Mouse (Mus musculus) intestine, postnatal 0 days (tissue): ENCODE data around the gene Syt7. TPM values are rescaled to one million over a fixed set of nuclear protein-coding genes. Genes with fewer than 3 reads are reported as not detected.

ENCODE experiments used
- ATAC-seq: fragments of 200-750 bp; cut with Nextera tagmentation; 2 replicates; pipeline ENCODE4 v1.8.0; 2017; ENCODE audit warnings: mild to moderate bottlenecking, moderate TSS enrichment, moderate library complexity
- H3K27ac ChIP-seq: fragments of 300-500 bp; sonication (generic); 2 replicates; pipeline ENCODE4 v1.5.1; 2014; ENCODE audit warnings: mild to moderate bottlenecking, low read depth, low read length, moderate library complexity
- H3K27me3 ChIP-seq: fragments of 300-500 bp; sonication (generic); replicated peaks from 2 replicates; pipeline ENCODE4 v1.6.1; 2014; ENCODE audit warnings: low read length, mixed read lengths; ENCODE audit not compliant: control insufficient read depth, insufficient read depth
- H3K36me3 ChIP-seq: fragments of 300-500 bp; sonication (generic); 2 replicates; pipeline ENCODE4 v1.6.1; 2014; ENCODE audit warnings: mild to moderate bottlenecking, moderate library complexity; ENCODE audit not compliant: control insufficient read depth, insufficient read depth
- H3K4me1 ChIP-seq: fragments of 300-500 bp; sonication (generic); replicated peaks from 2 replicates; pipeline ENCODE4 v1.6.1; 2014; ENCODE audit warnings: antibody characterized with exemption, low read length, mixed read lengths; ENCODE audit not compliant: control insufficient read depth, insufficient read depth
- H3K4me2 ChIP-seq: fragments of 300-500 bp; sonication (generic); replicated peaks from 2 replicates; pipeline ENCODE4 v1.6.1; 2014; ENCODE audit warnings: low read depth, mild to moderate bottlenecking, moderate library complexity
- H3K4me3 ChIP-seq: fragments of 300-500 bp; sonication (generic); 2 replicates; pipeline ENCODE4 v1.5.1; 2014; ENCODE audit warnings: low read depth, low read length
- H3K9ac ChIP-seq: fragments of 300-500 bp; sonication (generic); 2 replicates; pipeline ENCODE4 v1.6.1; 2014; ENCODE audit warnings: mild to moderate bottlenecking, low read depth, low read length
- H3K9me3 ChIP-seq: fragments of 300-500 bp; sonication (generic); 2 replicates; pipeline ENCODE4 v1.6.1; 2016; ENCODE audit warnings: mixed run types; ENCODE audit not compliant: control insufficient read depth
- CTCF ChIP-seq: sonication (generic); IDR thresholded peaks from 2 replicates; pipeline ENCODE4 v1.5.1; 2016; ENCODE audit warnings: low read depth, mild to moderate bottlenecking, control low read depth, antibody characterized with exemption, moderate library complexity
- WGBS: fragments of 180-500 bp; shearing (Covaris S2); extraction: QIAGEN DNeasy Blood & Tissue Kit; methylation state at CpG from one replicate; pipeline ENCODE4 v1.1.7; 2014; 5-methylcytosine and 5-hydroxymethylcytosine counted together
- polyA plus RNA-seq: library from polyadenylated mRNA; unstranded; fragments of >200 nt; fragmentation: Nextera tagmentation; extraction: Ambion mirVana; gene quantifications from 2 replicates; pipeline ENCODE4 v1.2.1, GENCODE M21; 2015

Gene Syt7
- polyA plus RNA-seq, 1 experiment from 2014 or later = 1.9 TPM

DNA sequence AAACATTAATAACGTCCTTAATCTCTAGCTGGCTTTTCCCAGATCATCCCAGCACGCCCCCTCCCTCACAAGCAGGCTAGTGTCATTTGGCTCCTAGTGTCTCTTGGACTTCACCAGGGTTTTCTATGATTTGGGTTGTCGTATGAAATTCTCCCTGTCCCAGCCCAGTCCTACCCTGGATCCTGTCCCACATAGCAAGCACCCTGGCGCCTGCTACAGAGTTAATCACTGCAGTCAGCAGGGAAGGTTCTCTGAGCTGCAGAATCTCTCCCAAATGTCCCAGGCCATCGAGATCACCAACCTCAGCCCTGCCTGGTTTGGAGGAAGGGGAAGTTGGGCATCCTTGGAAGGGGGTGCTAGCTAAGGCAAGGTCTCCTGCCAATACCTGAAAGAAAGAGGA is 26.6 kb downstream of the Syt7 start:
- 75% methylated on average over 5 of the region's 5 CpGs for WGBS
- ATAC-seq = no peak
- H3K9ac ChIP-seq = no peak overlapping the region
- H3K27me3 ChIP-seq = no peaks in the 10 kb centered on the region
- no peak for TF ChIP-seq CTCF
- H3K4me2 ChIP-seq = no peak overlapping the region
- H3K27ac ChIP-seq = no peak overlapping the region
- H3K4me3 ChIP-seq = no peak overlapping the region
- no peaks in the 10 kb centered on the region for H3K4me1 ChIP-seq
- no peaks in the 10 kb centered on the region for H3K36me3 ChIP-seq
- no peaks in the 10 kb centered on the region for H3K9me3 ChIP-seq

DNA sequence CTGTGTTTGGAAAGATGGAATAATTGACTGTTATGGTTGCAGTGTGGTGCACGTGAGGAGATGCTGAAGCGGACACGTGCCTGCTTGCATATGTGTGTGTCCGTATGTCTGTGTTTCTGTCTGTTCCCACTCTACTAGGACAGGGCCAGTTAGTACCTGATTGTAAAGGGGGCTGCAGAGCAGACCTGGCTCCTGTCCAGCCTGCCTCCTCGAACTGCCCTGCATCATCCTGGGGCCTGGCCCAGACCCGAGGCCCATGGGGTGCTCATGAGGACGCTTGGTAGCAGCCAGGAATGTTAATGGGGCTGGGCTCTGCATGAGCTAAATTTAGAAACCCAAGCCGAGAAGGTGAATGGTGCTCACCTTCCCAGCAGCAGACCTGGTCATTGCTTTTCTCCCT is 28.0 kb downstream of the Syt7 start:
- no peak overlapping the region for H3K4me2 ChIP-seq
- WGBS = 50% methylated on average over 8 of the region's 8 CpGs
- H3K4me3 ChIP-seq = no peak overlapping the region
- no peak overlapping the region for H3K9ac ChIP-seq
- H3K4me1 ChIP-seq = no peaks in the 10 kb centered on the region
- no peaks in the 10 kb centered on the region for H3K36me3 ChIP-seq
- H3K9me3 ChIP-seq = no peaks in the 10 kb centered on the region
- no peak overlapping the region for H3K27ac ChIP-seq
- no peaks in the 10 kb centered on the region for H3K27me3 ChIP-seq
- ATAC-seq = 0 out of 2 replicates have a peak, but pooled peaks have one; percentile 11
- no peak for TF ChIP-seq CTCF

DNA sequence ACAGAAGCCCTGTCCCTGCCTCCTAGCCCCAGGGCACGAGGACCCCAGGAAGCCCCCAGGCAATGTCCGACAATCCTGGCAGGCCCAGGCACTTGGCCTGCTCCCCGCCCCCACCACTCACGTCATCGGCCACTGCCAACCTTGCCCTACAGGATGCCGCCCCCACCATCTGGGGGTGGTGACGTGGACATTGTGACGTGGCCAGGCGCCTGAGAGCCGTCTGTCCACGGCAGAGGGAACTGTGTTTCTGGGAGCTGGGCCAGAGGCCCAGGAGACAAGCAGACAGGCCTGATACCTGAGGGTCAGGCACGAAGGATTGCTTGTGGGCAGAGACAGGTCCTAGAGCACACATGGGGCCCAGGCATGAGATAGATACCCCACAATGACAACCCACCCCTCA is 28.5 kb downstream of the Syt7 start:
- no peak for ATAC-seq
- Histone ChIP-seq H3K27ac (no peak overlapping the region), H3K36me3 (no peaks in the 10 kb centered on the region), H3K4me1 (no peaks in the 10 kb centered on the region), H3K27me3 (no peaks in the 10 kb centered on the region; the same call in 1 of the 2 replicates), H3K9me3 (no peaks in the 10 kb centered on the region), H3K4me3 (no peak overlapping the region), H3K4me2 (no peak overlapping the region), H3K9ac (no peak overlapping the region)
- TF ChIP-seq CTCF = no peak
- 78% methylated on average over 12 of the region's 12 CpGs for WGBS

DNA sequence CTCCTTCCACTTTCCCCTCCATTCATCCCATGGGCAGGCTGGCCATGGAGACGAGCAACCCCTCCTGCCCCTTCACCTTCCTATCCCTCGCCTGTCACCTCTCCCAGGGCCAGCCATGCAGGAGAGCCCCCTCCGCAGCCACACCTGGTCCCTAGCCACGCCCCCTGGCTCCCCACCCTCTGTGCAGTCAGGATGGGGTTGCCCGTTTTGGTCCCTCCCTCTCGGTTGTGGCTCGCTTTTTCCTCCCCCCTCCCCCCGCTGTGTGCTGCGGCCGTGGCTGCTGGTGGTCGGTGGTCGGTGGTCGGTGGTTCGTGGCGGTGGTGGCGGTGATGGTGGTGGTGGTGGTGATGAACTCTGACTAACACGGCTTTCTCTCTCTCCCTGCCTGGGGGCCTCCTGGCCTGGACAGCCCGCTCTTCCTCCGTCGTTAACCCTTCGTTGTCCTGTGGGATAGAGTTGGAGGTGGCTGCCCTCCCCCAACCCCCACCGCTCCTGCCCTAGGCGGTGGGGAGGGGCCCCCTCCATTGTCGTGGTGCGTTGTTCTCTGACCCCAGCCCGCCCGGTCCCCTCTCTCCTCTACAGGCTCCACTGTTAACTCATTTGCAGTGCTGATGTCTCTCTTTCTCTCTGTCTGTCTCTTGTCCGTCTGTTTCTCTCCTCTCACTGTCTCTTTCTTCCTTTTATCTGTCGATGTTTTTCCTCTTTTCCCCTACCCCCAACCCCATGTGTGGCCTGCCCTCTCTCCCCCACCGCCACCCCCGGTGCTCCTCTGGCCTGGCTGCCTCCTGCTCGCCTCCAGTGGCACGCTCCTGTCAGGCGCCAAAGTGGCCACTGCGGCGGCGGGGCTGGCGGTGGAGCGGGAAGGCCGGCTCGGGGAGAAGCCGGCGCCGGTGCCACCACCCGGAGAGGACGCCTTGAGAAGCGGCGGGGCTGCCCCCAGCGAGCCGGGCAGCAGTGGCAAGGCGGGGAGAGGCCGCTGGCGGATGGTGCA is 33.4 kb downstream of the Syt7 start:
- Histone ChIP-seq H3K9me3 (no peaks in the 10 kb centered on the region), H3K4me3 (no peak overlapping the region), H3K27me3 (no peaks in the 10 kb centered on the region; the same call in 1 of the 2 replicates), H3K4me1 (no peaks in the 10 kb centered on the region), H3K9ac (no peak overlapping the region), H3K27ac (no peak overlapping the region), H3K4me2 (peak overlapping the region; percentile 53), H3K36me3 (no peaks in the 10 kb centered on the region; the same call in 1 of the 2 replicates)
- TF ChIP-seq CTCF = no peak
- no peak for ATAC-seq
- 10% methylated on average over 49 of the region's 53 CpGs for WGBS

DNA sequence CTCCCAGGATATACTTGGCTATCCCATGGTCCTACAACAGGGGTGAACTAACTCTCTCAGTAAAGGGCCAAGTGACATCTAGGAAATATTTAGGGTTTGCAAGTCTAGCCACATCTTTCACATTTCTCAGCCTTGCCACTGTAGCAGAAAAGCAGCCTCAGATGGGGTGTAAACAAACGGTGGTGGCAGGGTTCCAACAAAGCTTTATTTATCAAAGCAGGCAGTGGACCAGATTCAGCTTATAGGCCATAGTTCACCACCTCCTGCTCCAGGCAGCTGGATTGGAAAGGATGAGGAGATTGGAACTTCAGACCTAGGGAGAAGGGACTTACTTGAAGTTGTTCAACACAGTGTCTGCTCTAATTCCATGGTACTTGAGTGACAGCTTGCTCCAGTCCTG is 35.9 kb downstream of the Syt7 start:
- no peaks in the 10 kb centered on the region for H3K4me1 ChIP-seq

DNA sequence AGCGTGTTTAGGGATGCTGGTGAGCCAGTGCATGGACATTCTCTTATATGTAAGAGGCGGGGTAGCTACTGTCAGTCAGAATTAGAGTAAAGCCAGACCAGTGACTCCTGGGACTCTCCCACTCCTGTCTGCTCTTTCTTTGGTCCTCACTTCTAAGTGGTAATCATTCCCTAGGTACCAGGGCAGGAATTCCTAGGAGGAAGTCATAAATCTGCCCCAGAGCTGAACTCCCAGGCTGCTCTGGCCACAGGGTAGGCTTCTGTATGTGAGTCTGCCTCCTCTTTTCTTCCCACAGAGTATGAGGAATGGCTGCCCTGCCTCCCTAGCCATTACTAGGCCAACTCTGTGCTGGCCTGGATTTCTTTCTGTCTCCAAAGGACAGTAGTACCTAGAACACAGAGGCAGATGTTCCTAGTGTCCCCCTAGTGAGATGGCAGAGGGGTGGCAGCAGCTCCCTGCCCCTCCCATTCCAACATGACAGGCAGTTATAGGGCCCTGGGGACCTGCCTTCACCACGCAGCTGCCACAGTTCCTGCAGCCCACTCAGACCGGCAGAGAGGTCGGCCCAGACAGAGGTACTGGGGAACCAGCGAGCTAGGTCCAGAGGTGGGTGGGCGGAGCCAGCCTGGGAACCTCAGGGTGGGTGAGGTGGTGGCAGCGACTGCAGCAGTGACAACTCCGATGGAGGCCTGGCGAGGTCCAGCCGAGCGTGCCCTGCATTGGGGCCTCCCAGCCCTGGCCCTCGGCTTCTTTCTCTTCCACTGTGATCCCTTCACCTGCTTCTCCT is 36.8 kb downstream of the Syt7 start:
- Histone ChIP-seq H3K36me3 (no peaks in the 10 kb centered on the region; the same call in 1 of the 2 replicates), H3K4me1 (no peaks in the 10 kb centered on the region), H3K27ac (no peak overlapping the region), H3K4me3 (no peak overlapping the region), H3K4me2 (no peak overlapping the region), H3K27me3 (no peaks in the 10 kb centered on the region; the same call in 1 of the 2 replicates), H3K9me3 (no peaks in the 10 kb centered on the region), H3K9ac (no peak overlapping the region)
- no peak for TF ChIP-seq CTCF
- ATAC-seq = no peak
- 52% methylated on average over 12 of the region's 13 CpGs for WGBS

More for the DNA sequence above, 35.9 kb downstream of the Syt7 start:
- 34% methylated on average over 1 of the region's 1 CpGs for WGBS
- Histone ChIP-seq H3K9ac (no peak overlapping the region), H3K27me3 (no peaks in the 10 kb centered on the region; the same call in 1 of the 2 replicates), H3K36me3 (no peaks in the 10 kb centered on the region; the same call in 1 of the 2 replicates), H3K27ac (no peak overlapping the region), H3K9me3 (no peaks in the 10 kb centered on the region), H3K4me3 (no peak overlapping the region), H3K4me2 (no peak overlapping the region)
- ATAC-seq = no peak
- TF ChIP-seq CTCF = no peak
